Mouse (Mus musculus) lung, adult 2 months (tissue): Measurements from ENCODE around the gene Wiz.

ENCODE experiments used
- CTCF ChIP-seq: fragments of 200-500 bp; IDR thresholded peaks from 2 replicates; pipeline ENCODE4 v1.5.1; 2011; ENCODE audit warnings: mild to moderate bottlenecking, low read length, control low read depth; ENCODE audit not compliant: insufficient read depth
- POLR2A ChIP-seq: fragments of 200-500 bp; IDR thresholded peaks from 2 replicates; pipeline ENCODE4 v1.6.1; 2011; ENCODE audit warnings: low read depth, mild to moderate bottlenecking, control low read depth, low read length, borderline replicate concordance; ENCODE audit errors: extremely low read depth

GRCm38 (mm10) chr17:32356281-32356680 lies 33.0 kb downstream of the Wiz start:
- TF ChIP-seq CTCF (no peak), POLR2A (no peak)
